Mouse (Mus musculus): ENCODE data around the gene Grin1. TPM values are rescaled to one million over a fixed set of nuclear protein-coding genes. Genes with fewer than 3 reads are reported as not detected.

The Grin1 gene
- polyA plus RNA-seq, 1 experiment, result not detected

- no peak for TF ChIP-seq TAL1 (IDR thresholded peaks at IDR 0.05; ENCODE audit: low read length)
- Histone ChIP-seq H3K9me3 (ENCODE audit: control insufficient read depth, low read length) (no peaks in the 10 kb centered on the region), H3K4me1 (ENCODE audit: control insufficient read depth) (peaks cover 9% of the 10 kb centered on the region), H3K4me3 (replicated peaks) (no peak overlapping the region), H3K36me3 (ENCODE audit: control insufficient read depth) (no peaks in the 10 kb centered on the region), H3K27me3 (ENCODE audit: control insufficient read depth) (peaks cover 66% of the 10 kb centered on the region)
Measured at GRCm38 (mm10) chr2:25303931-25304656, 14.9 kb downstream of the Grin1 start.

GRCm38 (mm10) chr2:25303452-25303851, 15.5 kb downstream of the Grin1 start:
- Histone ChIP-seq H3K27me3 (ENCODE audit: control insufficient read depth) (peaks cover 60% of the 10 kb centered on the region), H3K4me3 (replicated peaks) (no peak overlapping the region), H3K4me1 (ENCODE audit: control insufficient read depth) (peaks cover 9% of the 10 kb centered on the region), H3K9me3 (ENCODE audit: control insufficient read depth, low read length) (no peaks in the 10 kb centered on the region), H3K36me3 (ENCODE audit: control insufficient read depth) (no peaks in the 10 kb centered on the region)
- no peak for TF ChIP-seq GATA1 (IDR thresholded peaks at IDR 0.05; ENCODE audit: low read length)
- TF ChIP-seq TAL1 (IDR thresholded peaks at IDR 0.05; ENCODE audit: low read length), result no peak

GRCm38 (mm10) chr2:25298046-25298445, 20.9 kb downstream of the Grin1 start:
- no peak overlapping the region for H3K4me3 ChIP-seq (replicated peaks)
- no peaks in the 10 kb centered on the region for H3K36me3 ChIP-seq (ENCODE audit: control insufficient read depth)
- TF ChIP-seq TAL1 (IDR thresholded peaks at IDR 0.05; ENCODE audit: low read length) (no peak), GATA1 (IDR thresholded peaks at IDR 0.05; ENCODE audit: low read length) (no peak)
- H3K27me3 ChIP-seq (ENCODE audit: control insufficient read depth), result peaks cover 55% of the 10 kb centered on the region
- no peaks in the 10 kb centered on the region for H3K4me1 ChIP-seq (ENCODE audit: control insufficient read depth)
- no peaks in the 10 kb centered on the region for H3K9me3 ChIP-seq (ENCODE audit: control insufficient read depth, low read length)

GRCm38 (mm10) chr2:25297093-25297492, 21.9 kb downstream of the Grin1 start:
- H3K27me3 ChIP-seq (ENCODE audit: control insufficient read depth), result peaks cover 60% of the 10 kb centered on the region
- no peak overlapping the region for H3K4me3 ChIP-seq (replicated peaks)
- TF ChIP-seq TAL1 (IDR thresholded peaks at IDR 0.05; ENCODE audit: low read length), result no peak
- TF ChIP-seq GATA1 (IDR thresholded peaks at IDR 0.05; ENCODE audit: low read length), result no peak

GRCm38 (mm10) chr2:25293706-25294105, 25.3 kb downstream of the Grin1 start:
- H3K36me3 ChIP-seq (ENCODE audit: control insufficient read depth), result no peaks in the 10 kb centered on the region
- TF ChIP-seq GATA1 (IDR thresholded peaks at IDR 0.05; ENCODE audit: low read length), result no peak

More at GRCm38 (mm10) chr2:25297093-25297492, 21.9 kb downstream of the Grin1 start:
- no peaks in the 10 kb centered on the region for H3K36me3 ChIP-seq (ENCODE audit: control insufficient read depth)
- no peaks in the 10 kb centered on the region for H3K9me3 ChIP-seq (ENCODE audit: control insufficient read depth, low read length)
- no peaks in the 10 kb centered on the region; the same call in none of the 2 replicates for H3K4me1 ChIP-seq (ENCODE audit: control insufficient read depth)

GRCm38 (mm10) chr2:25292856-25293255, 26.1 kb downstream of the Grin1 start:
- Histone ChIP-seq H3K4me1 (ENCODE audit: control insufficient read depth) (peaks cover 6% of the 10 kb centered on the region), H3K36me3 (ENCODE audit: control insufficient read depth) (no peaks in the 10 kb centered on the region), H3K27me3 (ENCODE audit: control insufficient read depth) (peaks cover 98% of the 10 kb centered on the region), H3K4me3 (replicated peaks) (no peak overlapping the region), H3K9me3 (ENCODE audit: control insufficient read depth, low read length) (peaks cover 3% of the 10 kb centered on the region; the same call in 1 of the 2 replicates)
- TF ChIP-seq TAL1 (IDR thresholded peaks at IDR 0.05; ENCODE audit: low read length), result no peak
- TF ChIP-seq GATA1 (IDR thresholded peaks at IDR 0.05; ENCODE audit: low read length), result no peak

More at GRCm38 (mm10) chr2:25293706-25294105, 25.3 kb downstream of the Grin1 start:
- Histone ChIP-seq H3K4me3 (replicated peaks) (no peak overlapping the region), H3K9me3 (ENCODE audit: control insufficient read depth, low read length) (peaks cover 3% of the 10 kb centered on the region; the same call in 1 of the 2 replicates), H3K4me1 (ENCODE audit: control insufficient read depth) (peaks cover 3% of the 10 kb centered on the region), H3K27me3 (ENCODE audit: control insufficient read depth) (peaks cover 90% of the 10 kb centered on the region)

- TF ChIP-seq TAL1 (IDR thresholded peaks at IDR 0.05; ENCODE audit: low read length) (no peak), GATA1 (IDR thresholded peaks at IDR 0.05; ENCODE audit: low read length) (no peak)
- Histone ChIP-seq H3K9me3 (ENCODE audit: control insufficient read depth, low read length) (peaks cover 3% of the 10 kb centered on the region; the same call in 1 of the 2 replicates), H3K27me3 (ENCODE audit: control insufficient read depth) (peaks cover 92% of the 10 kb centered on the region), H3K36me3 (ENCODE audit: control insufficient read depth) (no peaks in the 10 kb centered on the region), H3K4me1 (ENCODE audit: control insufficient read depth) (peaks cover 11% of the 10 kb centered on the region), H3K4me3 (replicated peaks) (no peak overlapping the region)
Measured at GRCm38 (mm10) chr2:25292054-25292544, 26.9 kb downstream of the Grin1 start.

- peaks cover 85% of the 10 kb centered on the region for H3K27me3 ChIP-seq (ENCODE audit: control insufficient read depth)
- TF ChIP-seq TAL1 (IDR thresholded peaks at IDR 0.05; ENCODE audit: low read length), result no peak
- no peak for TF ChIP-seq GATA1 (IDR thresholded peaks at IDR 0.05; ENCODE audit: low read length)
- H3K4me3 ChIP-seq (replicated peaks), result no peak overlapping the region
- H3K4me1 ChIP-seq (ENCODE audit: control insufficient read depth), result peaks cover 18% of the 10 kb centered on the region
- peaks cover 3% of the 10 kb centered on the region; the same call in 1 of the 2 replicates for H3K9me3 ChIP-seq (ENCODE audit: control insufficient read depth, low read length)
- peaks cover under 1% of the 10 kb centered on the region for H3K36me3 ChIP-seq (ENCODE audit: control insufficient read depth)
Measured at GRCm38 (mm10) chr2:25291184-25292053, 27.6 kb downstream of the Grin1 start.

- no peak overlapping the region for H3K4me3 ChIP-seq (replicated peaks)
Measured at GRCm38 (mm10) chr2:25290816-25291130, 28.2 kb downstream of the Grin1 start.

More at GRCm38 (mm10) chr2:25290816-25291130, 28.2 kb downstream of the Grin1 start:
- TF ChIP-seq GATA1 (IDR thresholded peaks at IDR 0.05; ENCODE audit: low read length) (no peak), TAL1 (IDR thresholded peaks at IDR 0.05; ENCODE audit: low read length) (no peak)
- Histone ChIP-seq H3K36me3 (ENCODE audit: control insufficient read depth) (peaks cover 6% of the 10 kb centered on the region), H3K27me3 (ENCODE audit: control insufficient read depth) (peaks cover 79% of the 10 kb centered on the region), H3K9me3 (ENCODE audit: control insufficient read depth, low read length) (peaks cover 3% of the 10 kb centered on the region; the same call in 1 of the 2 replicates), H3K4me1 (ENCODE audit: control insufficient read depth) (peaks cover 22% of the 10 kb centered on the region)

Measured in erythroblast, embryonic 14.5 days (primary cell).